Mouse (Mus musculus): Measurements from ENCODE around the gene Rassf6. TPM values are rescaled to one million over a fixed set of nuclear protein-coding genes. Genes with fewer than 3 reads are reported as not detected.

Gene Rassf6
- 4.5 TPM for polyA plus RNA-seq (2014; fragmentation: Illumina TruSeq; extraction: RNeasy Lipid Tissue Mini Kit (QIAGEN cat#74804); ENCODE audit: insufficient read depth, low read depth, low replicate concordance)

GRCm38 (mm10) chr5:90640286-90641217 lies at the start of gene Rassf6:
Rassf6 (minus strand) TSS chr5:90640657.

DNA sequence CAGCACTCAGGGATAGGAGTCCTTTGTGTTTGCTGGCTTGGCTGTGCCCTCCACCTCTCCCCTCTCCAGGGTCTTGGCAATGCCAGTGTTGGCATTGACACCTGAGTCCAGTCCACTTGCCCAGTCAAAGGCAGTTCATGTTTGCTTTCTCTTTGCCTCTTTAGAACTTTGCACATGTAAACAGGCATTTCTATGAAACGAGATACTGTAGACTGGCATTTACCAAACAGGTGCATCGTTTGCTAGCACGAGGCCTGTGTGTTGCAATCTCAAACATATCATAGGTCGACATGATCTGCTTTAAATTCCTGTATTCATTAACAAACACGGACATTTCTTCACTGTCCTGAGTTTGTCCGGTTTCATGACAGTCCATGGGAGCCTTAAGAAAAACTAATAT lies 79.7 kb downstream of the Rassf6 start, which contains the start of gene 5830473C10Rik:
TSS of gene 5830473C10Rik (plus strand) at position 365 of the 400 bp plus-strand sequence.

Other genes with a start within 250 kb of the Rassf6 start
- 2.1 TPM for gene Alb, start 179.8 kb downstream of the Rassf6 start, polyA plus RNA-seq (2014; fragmentation: Illumina TruSeq; extraction: RNeasy Lipid Tissue Mini Kit (QIAGEN cat#74804); ENCODE audit: insufficient read depth, low read depth, low replicate concordance)
- 0.83 TPM for gene Afp, start 149.9 kb downstream of the Rassf6 start, polyA plus RNA-seq (2014; fragmentation: Illumina TruSeq; extraction: RNeasy Lipid Tissue Mini Kit (QIAGEN cat#74804); ENCODE audit: insufficient read depth, low read depth, low replicate concordance)
- 0.40 TPM for gene Afm, start 121.7 kb downstream of the Rassf6 start, polyA plus RNA-seq (2014; fragmentation: Illumina TruSeq; extraction: RNeasy Lipid Tissue Mini Kit (QIAGEN cat#74804); ENCODE audit: insufficient read depth, low read depth, low replicate concordance)
- not detected for gene 5830473C10Rik, start 79.5 kb downstream of the Rassf6 start, polyA plus RNA-seq (2014; fragmentation: Illumina TruSeq; extraction: RNeasy Lipid Tissue Mini Kit (QIAGEN cat#74804); ENCODE audit: insufficient read depth, low read depth, low replicate concordance)
- 0.79 TPM for gene Cxcl5, start 118.7 kb upstream of the Rassf6 start, polyA plus RNA-seq (2014; fragmentation: Illumina TruSeq; extraction: RNeasy Lipid Tissue Mini Kit (QIAGEN cat#74804); ENCODE audit: insufficient read depth, low read depth, low replicate concordance)
- gene Ppbp, start 127.9 kb upstream of the Rassf6 start, polyA plus RNA-seq (2014; fragmentation: Illumina TruSeq; extraction: RNeasy Lipid Tissue Mini Kit (QIAGEN cat#74804); ENCODE audit: insufficient read depth, low read depth, low replicate concordance) = 9.2 TPM
- gene Pf4, start 131.8 kb upstream of the Rassf6 start, polyA plus RNA-seq (2014; fragmentation: Illumina TruSeq; extraction: RNeasy Lipid Tissue Mini Kit (QIAGEN cat#74804); ENCODE audit: insufficient read depth, low read depth, low replicate concordance) = 58.8 TPM
- 0.73 TPM for gene Cxcl3, start 145.4 kb upstream of the Rassf6 start, polyA plus RNA-seq (2014; fragmentation: Illumina TruSeq; extraction: RNeasy Lipid Tissue Mini Kit (QIAGEN cat#74804); ENCODE audit: insufficient read depth, low read depth, low replicate concordance)
- gene Cxcl15, start 153.9 kb upstream of the Rassf6 start, polyA plus RNA-seq (2014; fragmentation: Illumina TruSeq; extraction: RNeasy Lipid Tissue Mini Kit (QIAGEN cat#74804); ENCODE audit: insufficient read depth, low read depth, low replicate concordance) = 1,243 TPM